Mouse (Mus musculus) retina, embryonic 14.5 days (tissue): ENCODE data around the gene Mmadhc.

ENCODE experiments used
- DNase-seq: peaks from one replicate; pipeline ENCODE4 v3.0.0-alpha.2; 2015; ENCODE audit warnings: low spot score

Mmadhc gene

DNA sequence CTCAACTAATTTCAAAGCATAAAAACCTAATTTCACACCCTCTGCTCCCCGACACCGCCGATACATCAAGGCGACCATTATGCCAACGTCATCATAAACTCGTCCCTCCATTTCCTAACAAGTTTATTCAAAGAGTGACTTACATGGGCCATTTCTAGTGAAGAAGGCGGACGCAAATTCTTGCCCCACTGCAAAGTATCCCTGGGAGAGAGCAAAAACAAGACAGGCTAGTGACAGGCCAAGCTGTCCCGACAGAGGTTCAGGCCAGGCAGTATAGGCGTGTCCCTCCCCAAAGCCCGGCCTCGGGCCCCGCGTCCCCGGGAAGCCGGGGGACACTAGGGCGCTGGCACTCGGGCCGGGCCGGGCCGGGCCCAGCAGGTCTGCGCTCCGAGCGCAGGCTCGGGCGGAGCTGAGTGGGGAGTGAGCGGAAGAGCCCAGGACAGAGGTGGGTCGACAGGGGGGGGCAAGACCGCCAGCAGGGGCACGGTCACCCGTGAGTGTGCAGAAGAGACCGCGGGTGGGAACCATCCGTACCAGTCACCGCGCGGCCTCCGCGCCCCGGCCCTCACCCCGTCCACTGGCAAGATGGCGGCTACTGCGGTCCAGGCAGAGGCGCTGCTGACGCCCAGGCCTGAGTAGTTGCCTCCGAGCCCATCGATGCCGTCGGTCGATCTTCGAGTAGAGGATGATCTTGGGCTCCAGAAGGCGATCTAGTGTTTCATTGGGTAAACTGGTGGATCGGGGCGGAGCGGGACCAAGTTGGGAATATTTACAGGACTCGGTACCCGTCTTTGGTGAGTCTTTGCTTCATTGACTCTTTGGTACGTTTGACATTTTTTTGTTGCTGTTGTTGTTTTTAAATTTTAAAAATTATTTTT, at the start of gene Mmadhc:
Mmadhc (minus strand) TSS at position 693 of the 878 bp plus-strand sequence.
- DNase-seq = peak; percentile 95

GRCm38 (mm10) chr2:50343598-50343997, 47.0 kb upstream of the Mmadhc start:
- no peak for DNase-seq

DNA sequence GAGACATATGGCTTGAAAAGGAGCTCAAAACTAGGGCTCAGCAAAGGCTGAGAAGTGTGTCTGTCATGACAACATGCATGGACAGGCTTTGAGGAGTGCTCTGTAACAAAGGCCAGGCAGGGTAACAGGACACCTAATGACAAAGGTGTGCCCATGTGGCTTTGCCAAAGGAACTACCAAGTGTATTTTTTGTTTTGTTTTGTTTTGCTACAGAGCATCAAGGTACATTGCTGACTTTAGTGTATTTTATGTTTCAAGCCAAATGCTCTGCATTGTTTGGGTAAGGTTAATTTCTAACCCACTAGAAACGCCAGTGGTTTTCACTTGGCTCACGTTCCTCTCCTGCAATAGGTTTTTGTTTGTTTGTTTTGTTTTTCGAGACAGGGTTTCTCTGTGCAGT, 42.5 kb upstream of the Mmadhc start:
- no peak for DNase-seq

- DNase-seq = no peak
Observed at GRCm38 (mm10) chr2:50337596-50337995, 41.0 kb upstream of the Mmadhc start.

- DNase-seq = peak; percentile 44
Observed at GRCm38 (mm10) chr2:50331716-50332270, 35.2 kb upstream of the Mmadhc start.

GRCm38 (mm10) chr2:50328181-50328580, 31.6 kb upstream of the Mmadhc start:
- DNase-seq = no peak

DNA sequence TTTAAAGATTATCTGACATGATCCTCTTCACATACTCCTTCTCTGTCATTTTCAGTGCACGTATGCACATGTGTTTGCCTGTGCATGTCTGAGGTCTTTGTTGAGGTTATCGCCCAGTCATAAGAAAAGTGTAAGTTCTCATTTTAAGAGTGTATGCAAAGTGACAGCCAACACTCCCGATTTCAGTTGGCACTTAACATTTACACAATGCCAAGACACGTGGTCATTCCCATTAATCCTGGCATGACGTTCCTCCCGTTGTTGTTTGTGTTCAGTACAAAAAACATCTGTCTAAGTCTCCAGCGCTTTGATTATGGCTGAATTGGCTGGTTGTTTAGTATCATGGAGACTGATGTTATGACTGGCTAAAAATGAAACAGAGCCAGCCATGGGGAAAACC, 28.2 kb upstream of the Mmadhc start:
- no peak for DNase-seq

- peak; percentile 85 for DNase-seq
Observed at GRCm38 (mm10) chr2:50306663-50307320, 10.2 kb upstream of the Mmadhc start.

- peak; percentile 56 for DNase-seq
Observed at GRCm38 (mm10) chr2:50304824-50305577, 8.4 kb upstream of the Mmadhc start.

- no peak for DNase-seq
Observed at GRCm38 (mm10) chr2:50296987-50297350, 368 bp upstream of the Mmadhc start.

DNA sequence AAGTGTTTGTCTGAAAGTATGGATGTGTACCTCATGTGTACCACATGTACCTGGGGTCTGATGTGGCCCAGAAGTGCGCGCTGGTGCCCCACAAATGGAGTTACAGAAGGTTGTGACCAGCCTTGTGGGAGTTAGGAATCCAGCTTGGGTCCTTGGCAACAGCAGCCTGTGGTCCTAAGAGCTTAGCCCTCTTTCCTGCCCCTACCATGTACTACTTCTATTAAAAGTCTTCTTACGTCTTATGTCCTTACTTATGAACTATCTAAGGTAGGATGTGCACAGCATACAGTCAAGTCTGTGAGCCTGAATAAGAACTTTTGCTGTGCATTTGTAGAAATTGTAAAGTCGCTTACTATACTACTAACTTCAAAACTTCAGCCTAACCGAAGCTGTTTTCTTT, 1.0 kb downstream of the Mmadhc start:
- no peak for DNase-seq

DNA sequence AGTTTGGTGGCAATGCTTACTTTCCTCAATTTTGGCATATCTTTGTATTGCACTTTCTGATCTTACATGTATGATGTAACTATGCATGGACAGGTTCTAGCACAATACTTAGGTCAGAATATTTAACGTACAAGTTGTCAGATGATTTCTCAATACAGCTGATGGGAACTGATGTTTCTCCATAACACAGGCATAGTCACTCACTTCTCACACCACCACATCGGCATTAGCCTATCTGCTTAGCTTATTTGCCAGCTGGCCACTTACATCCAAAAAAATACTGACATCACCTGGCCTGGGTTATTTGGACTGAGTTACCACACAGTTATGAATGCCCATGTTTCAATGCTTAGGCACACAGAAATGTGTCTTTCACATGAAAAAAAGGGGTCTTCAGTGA, 2.5 kb downstream of the Mmadhc start:
- DNase-seq = no peak

GRCm38 (mm10) chr2:50293572-50293971, 3.0 kb downstream of the Mmadhc start:
- no peak for DNase-seq

GRCm38 (mm10) chr2:50291901-50292300, 4.7 kb downstream of the Mmadhc start:
- no peak for DNase-seq

DNA sequence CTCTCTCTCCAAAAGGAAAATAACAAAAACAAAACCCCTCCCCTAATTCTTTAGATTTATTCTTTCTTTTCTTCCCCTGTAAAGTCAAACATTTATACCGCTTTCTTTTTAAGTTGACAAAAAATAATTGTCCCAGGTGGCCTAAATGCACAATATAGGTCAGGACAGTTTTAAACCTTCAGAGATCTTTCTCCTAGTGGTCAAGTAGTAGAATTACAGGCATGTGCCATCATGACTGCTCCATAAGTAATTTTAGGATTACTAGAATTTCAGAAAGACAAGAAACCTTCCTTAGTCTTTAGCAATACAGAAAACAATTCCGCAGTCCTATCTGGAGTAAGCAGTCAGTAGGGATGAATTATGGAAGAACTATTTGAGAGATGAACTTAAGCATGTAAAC, 5.8 kb downstream of the Mmadhc start:
- DNase-seq = peak; percentile 48

- DNase-seq = peak; percentile 73
Observed at GRCm38 (mm10) chr2:50284781-50285180, 11.8 kb downstream of the Mmadhc start.

DNA sequence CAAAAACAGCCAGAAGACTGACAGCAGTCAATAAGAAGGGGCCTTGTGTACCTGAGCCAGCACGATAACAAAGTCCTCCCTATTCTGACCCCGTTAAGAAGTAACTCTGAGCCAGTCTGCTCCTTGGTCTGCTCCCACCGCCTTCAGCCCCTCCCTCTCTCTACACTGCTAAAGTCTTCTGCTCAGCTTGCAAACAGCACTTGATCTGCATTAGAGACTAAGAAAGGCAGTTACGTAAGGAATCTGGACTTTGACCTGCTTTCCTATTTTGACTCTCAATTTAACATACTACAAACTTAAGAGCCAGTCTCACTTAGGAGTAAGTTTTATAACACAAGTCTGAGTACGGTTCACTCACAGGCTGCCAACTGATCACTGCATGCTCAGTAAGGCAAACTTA, 12.6 kb downstream of the Mmadhc start:
- no peak for DNase-seq

DNA sequence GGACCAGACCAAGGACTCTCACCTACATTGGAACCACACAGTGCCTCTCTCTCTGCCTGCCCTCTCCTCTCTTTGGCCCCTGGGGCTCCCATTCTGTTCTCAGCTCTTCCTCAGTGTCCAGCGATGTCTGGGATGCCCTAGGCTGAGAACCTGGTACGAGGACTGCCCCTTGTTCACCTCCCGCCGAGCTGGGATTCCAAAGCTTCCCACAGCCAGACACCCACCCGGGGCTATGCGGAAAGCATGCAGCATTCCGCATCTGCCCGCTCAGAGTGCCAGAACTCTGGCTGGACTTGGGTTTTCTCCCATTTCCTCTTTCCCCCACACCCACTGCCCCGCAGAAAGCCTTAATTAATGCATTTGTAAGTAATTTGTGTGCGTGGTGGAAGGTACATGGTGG, 19.9 kb downstream of the Mmadhc start:
- no peak for DNase-seq

GRCm38 (mm10) chr2:50273415-50273814, 23.2 kb downstream of the Mmadhc start:
- no peak for DNase-seq

DNA sequence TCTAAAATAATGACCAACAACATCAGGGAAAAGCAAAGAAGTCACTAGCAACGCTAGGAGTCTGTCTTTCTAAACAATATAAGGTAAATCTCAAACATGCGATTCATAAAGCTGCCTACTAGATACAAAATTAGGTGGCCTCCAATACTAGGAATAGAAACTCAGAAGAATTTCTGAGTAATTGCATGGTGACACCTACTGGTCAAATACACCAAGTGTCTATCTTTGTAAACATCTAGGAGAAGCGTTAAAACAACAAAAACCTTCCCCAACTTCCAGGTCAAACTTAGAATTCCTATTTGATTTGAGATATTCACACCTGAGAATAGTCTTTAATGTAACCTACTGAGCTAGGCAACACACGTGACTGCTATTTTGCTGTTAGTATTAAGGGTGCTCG, 24.4 kb downstream of the Mmadhc start:
- DNase-seq = peak; percentile 83

DNA sequence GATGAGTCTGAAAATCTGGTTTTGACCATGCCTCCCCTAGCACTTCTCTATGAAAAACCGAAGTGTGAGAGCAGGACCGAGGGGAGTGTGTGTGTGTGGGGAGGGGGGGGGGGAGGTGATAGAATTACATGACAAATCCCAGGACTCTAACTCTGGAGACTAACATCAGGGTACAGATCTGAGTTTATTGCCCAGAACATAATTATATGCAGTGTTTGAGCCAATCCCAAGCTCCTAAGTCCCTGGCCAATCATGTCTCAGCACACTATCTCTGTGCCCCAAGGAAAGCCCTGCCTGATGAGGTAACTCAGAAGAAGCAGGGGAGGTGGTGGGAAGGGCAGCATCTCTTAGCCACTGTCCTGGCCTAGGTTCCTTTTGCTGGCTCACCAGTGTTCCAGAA, 28.1 kb downstream of the Mmadhc start:
- DNase-seq = no peak

DNA sequence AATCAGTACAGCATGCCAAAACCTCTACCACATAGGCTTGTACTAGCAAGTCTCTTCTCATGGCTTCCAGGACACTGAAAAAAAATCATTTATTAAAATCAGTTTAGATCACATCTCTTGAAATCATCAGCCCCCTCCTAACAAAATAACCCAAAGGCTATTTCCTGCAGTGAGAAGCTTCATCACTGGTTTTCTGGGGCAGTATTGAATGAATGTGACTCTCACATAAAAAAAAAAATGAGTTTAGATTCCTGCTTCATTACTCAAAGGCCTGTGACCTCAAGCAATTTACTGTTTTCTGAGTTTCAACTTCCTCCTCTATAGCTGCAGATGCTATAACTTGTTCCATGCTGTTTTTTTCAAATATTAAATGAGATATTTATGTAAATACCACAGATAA, 29.6 kb downstream of the Mmadhc start:
- DNase-seq = no peak
